Mouse (Mus musculus): ENCODE measurements around the gene Dnase1l2. TPM values are rescaled to one million over a fixed set of nuclear protein-coding genes. Genes with fewer than 3 reads are reported as not detected.
"Not testable (repeated sequence)": the region's sequence is repeated elsewhere in the genome, so short reads cannot be mapped to it uniquely, and the experiment has no call there.

Gene Dnase1l2
- polyA plus RNA-seq, 1 experiment from 2014 or later = 1.1 TPM

DNA sequence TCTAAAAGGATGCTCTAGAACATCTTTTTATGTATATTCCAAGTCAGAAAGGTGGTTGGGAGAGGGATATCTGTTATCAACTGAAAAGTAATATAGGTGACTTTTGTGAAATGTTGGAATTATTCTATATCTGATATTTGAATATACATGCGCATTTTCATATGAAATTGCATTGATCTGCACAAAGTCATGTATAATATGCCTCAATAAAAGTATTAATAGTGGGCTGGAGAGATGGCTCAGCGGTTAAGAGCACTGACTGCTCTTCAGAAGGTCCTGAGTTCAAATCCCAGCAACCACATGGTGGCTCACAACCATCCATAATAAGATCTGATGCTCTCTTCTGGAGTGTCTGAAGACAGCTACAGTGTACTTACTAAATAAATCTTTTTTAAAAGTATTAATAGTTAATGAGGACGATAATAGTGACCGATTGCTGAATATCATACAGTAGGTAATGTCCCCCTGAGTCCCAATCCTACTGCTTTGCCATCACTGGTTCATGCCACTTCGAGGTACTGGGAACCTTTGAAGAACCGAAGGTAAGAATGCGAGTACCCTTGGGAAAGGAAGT, 26.5 kb upstream of the Dnase1l2 start:
- peak overlapping the region; percentile 86 for H3K4me3 ChIP-seq (ENCODE audit: low read depth, low read length)
- no peaks in the 10 kb centered on the region for H3K27me3 ChIP-seq (ENCODE audit: control insufficient read depth, insufficient read depth, low read length)
- WGBS = 16% methylated on average over 7 of the region's 7 CpGs

DNA sequence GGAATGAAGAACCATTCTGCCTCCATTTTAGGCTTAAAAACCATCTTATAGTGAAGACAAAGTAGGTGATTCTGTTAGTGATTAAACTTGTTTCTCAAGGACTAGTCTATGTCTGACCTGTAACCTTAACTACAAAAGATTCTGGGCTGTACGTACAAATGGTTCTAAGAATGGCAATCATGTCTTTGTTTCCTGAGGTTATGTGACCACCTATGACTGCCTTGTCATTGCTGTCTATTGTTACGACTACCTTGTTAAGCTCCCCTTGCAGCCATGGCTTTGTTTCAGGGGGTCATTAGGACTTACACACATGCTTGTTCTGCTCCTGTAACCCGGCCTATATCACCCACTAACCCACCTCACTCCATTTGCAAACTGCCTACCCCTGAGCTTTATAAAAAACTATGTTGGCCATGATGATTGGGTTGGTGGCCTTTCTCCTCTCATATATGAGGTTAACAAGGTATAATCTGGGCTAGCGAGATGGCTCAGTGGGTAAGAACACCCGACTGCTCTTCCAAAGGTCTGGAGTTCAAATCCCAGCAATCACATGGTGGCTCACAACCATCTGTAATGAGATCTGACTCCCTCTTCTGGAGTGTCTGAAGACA, 25.8 kb upstream of the Dnase1l2 start:
- Histone ChIP-seq H3K36me3 (replicated peaks; ENCODE audit: control insufficient read depth, insufficient read depth, low read depth, low read length) (no peaks in the 10 kb centered on the region; the same call in none of the 2 replicates), H3K4me3 (ENCODE audit: low read depth, low read length) (no peak overlapping the region), H3K4me2 (ENCODE audit: low read depth, low read length) (no peak overlapping the region), H3K9ac (replicated peaks; ENCODE audit: low read length) (no peak overlapping the region), H3K4me1 (ENCODE audit: control insufficient read depth, insufficient read depth, low read length) (no peaks in the 10 kb centered on the region; the same call in 1 of the 2 replicates), H3K27me3 (ENCODE audit: control insufficient read depth, insufficient read depth, low read length) (no peaks in the 10 kb centered on the region), H3K9me3 (replicated peaks; ENCODE audit: control insufficient read depth, low read length) (no peaks in the 10 kb centered on the region), H3K27ac (replicated peaks; ENCODE audit: low read depth, low read length) (no peak overlapping the region)
- 89% methylated on average over 5 of the region's 5 CpGs for WGBS
- no peak for DNase-seq (ENCODE audit: low spot score)
- no peak for ATAC-seq (replicated peaks; ENCODE audit: insufficient number of reproducible peaks, low FRiP score, low TSS enrichment, low read depth)

More for the DNA sequence above, 26.5 kb upstream of the Dnase1l2 start:
- ATAC-seq (replicated peaks; ENCODE audit: insufficient number of reproducible peaks, low FRiP score, low TSS enrichment, low read depth) (no peak), DNase-seq (ENCODE audit: low spot score) (no peak)
- Histone ChIP-seq H3K36me3 (replicated peaks; ENCODE audit: control insufficient read depth, insufficient read depth, low read depth, low read length) (no peaks in the 10 kb centered on the region; the same call in none of the 2 replicates), H3K9me3 (replicated peaks; ENCODE audit: control insufficient read depth, low read length) (no peaks in the 10 kb centered on the region), H3K4me2 (ENCODE audit: low read depth, low read length) (peak overlapping the region; percentile 97), H3K9ac (replicated peaks; ENCODE audit: low read length) (peak overlapping the region; percentile 47), H3K27ac (replicated peaks; ENCODE audit: low read depth, low read length) (peak overlapping the region; percentile 16), H3K4me1 (ENCODE audit: control insufficient read depth, insufficient read depth, low read length) (no peaks in the 10 kb centered on the region; the same call in 1 of the 2 replicates)

DNA sequence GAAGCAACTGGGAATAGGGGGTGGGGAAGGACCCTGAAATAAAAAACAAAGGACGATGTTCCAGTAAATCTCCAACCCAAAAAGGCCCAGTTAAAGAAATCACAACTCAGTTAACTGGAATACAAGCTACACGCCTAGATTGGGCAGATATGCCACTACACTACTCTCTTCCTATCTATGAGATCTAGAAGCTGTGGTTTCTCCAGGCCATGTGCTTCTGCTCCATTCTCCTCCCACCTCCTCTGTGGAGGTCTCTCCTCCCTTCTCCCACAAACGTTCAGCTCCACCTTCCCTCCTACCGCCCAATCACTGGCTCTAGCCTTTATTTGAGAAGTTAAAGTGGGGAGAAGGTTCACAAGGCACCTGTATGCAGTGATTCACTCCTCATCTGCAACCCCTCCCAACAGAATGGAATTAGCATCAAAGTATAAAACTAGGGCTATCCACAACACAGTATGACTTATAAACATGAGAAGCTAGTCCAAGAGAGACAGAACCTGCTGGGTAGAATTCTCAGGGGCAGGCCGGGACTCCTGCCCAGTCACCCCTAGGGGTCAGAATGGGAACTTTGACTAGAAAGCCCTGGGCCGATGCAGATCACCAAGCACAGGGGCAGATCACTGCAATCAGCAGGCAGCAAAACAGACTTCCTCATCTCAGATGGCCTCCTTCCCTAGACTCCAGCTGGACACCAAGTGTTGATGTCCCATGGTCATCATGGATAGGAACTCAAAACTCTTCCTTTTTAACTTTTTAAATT, 20.6 kb upstream of the Dnase1l2 start:
- no peak for ATAC-seq (replicated peaks; ENCODE audit: insufficient number of reproducible peaks, low FRiP score, low TSS enrichment, low read depth)
- 58% methylated on average over 6 of the region's 6 CpGs for WGBS
- no peaks in the 10 kb centered on the region for H3K27me3 ChIP-seq (ENCODE audit: control insufficient read depth, insufficient read depth, low read length)
- H3K4me3 ChIP-seq (ENCODE audit: low read depth, low read length) = no peak overlapping the region
- no peak for DNase-seq (ENCODE audit: low spot score)
- no peak overlapping the region for H3K4me2 ChIP-seq (ENCODE audit: low read depth, low read length)
- no peak overlapping the region for H3K9ac ChIP-seq (replicated peaks; ENCODE audit: low read length)
- no peaks in the 10 kb centered on the region for H3K4me1 ChIP-seq (ENCODE audit: control insufficient read depth, insufficient read depth, low read length)
- no peaks in the 10 kb centered on the region for H3K9me3 ChIP-seq (replicated peaks; ENCODE audit: control insufficient read depth, low read length)
- no peaks in the 10 kb centered on the region for H3K36me3 ChIP-seq (replicated peaks; ENCODE audit: control insufficient read depth, insufficient read depth, low read depth, low read length)
- H3K27ac ChIP-seq (replicated peaks; ENCODE audit: low read depth, low read length) = no peak overlapping the region

DNA sequence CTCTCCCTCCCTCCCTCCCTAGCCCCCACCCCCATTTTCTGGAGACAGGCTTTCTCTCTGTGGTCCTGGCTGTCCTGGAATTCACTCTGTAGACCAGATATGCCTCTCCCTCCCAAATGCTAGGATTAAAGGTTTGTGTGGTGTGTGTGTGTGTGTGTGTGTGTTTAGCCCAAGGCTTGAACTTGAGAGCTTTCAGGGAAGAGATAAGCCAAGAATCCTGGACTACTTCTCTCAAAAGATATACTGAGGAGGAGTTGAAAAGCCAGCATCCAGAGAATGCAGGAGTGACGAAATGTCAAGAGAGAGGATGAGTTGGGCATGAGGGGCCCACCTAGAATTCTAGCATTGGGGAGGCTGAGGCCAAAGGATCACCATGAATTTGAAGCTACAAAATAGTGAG, 20.0 kb upstream of the Dnase1l2 start:
- DNase-seq (ENCODE audit: low spot score) (no peak), ATAC-seq (replicated peaks; ENCODE audit: insufficient number of reproducible peaks, low FRiP score, low TSS enrichment, low read depth) (no peak)
- no peaks in the 10 kb centered on the region for H3K4me1 ChIP-seq (ENCODE audit: control insufficient read depth, insufficient read depth, low read length)
- no peak overlapping the region for H3K4me2 ChIP-seq (ENCODE audit: low read depth, low read length)
- 74% methylated on average over 1 of the region's 1 CpGs for WGBS
- H3K36me3 ChIP-seq (replicated peaks; ENCODE audit: control insufficient read depth, insufficient read depth, low read depth, low read length) = no peaks in the 10 kb centered on the region
- H3K9me3 ChIP-seq (replicated peaks; ENCODE audit: control insufficient read depth, low read length) = no peaks in the 10 kb centered on the region
- H3K27ac ChIP-seq (replicated peaks; ENCODE audit: low read depth, low read length) = no peak overlapping the region
- no peaks in the 10 kb centered on the region for H3K27me3 ChIP-seq (ENCODE audit: control insufficient read depth, insufficient read depth, low read length)
- no peak overlapping the region for H3K9ac ChIP-seq (replicated peaks; ENCODE audit: low read length)
- no peak overlapping the region for H3K4me3 ChIP-seq (ENCODE audit: low read depth, low read length)

DNA sequence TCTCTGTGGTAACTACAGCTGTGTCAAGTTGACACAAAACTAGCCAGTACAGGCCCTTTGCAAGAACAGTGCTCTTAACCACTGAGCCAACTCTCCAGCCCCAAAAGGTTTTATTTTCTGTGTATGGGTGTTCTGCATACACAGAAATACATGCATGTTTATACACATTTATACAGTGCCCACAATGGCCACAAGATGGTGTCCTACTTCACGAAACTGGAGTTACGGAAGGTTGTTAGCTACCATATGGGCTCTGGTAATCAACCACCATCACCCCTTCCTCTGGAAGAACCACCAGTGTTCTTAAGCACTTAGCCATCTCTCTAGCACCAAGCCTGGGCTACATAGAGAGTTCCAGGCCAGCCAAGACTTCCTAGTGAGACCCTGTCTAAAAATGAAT, 18.7 kb upstream of the Dnase1l2 start:
- H3K9me3 ChIP-seq (replicated peaks; ENCODE audit: control insufficient read depth, low read length) = no peaks in the 10 kb centered on the region
- no peaks in the 10 kb centered on the region for H3K27me3 ChIP-seq (ENCODE audit: control insufficient read depth, insufficient read depth, low read length)
- DNase-seq (ENCODE audit: low spot score) (peak; percentile 46), ATAC-seq (replicated peaks; ENCODE audit: insufficient number of reproducible peaks, low FRiP score, low TSS enrichment, low read depth) (no peak)
- WGBS = 70% methylated on average over 2 of the region's 2 CpGs
- no peaks in the 10 kb centered on the region for H3K4me1 ChIP-seq (ENCODE audit: control insufficient read depth, insufficient read depth, low read length)
- no peak overlapping the region for H3K4me2 ChIP-seq (ENCODE audit: low read depth, low read length)
- H3K9ac ChIP-seq (replicated peaks; ENCODE audit: low read length) = no peak overlapping the region
- no peaks in the 10 kb centered on the region for H3K36me3 ChIP-seq (replicated peaks; ENCODE audit: control insufficient read depth, insufficient read depth, low read depth, low read length)
- no peak overlapping the region for H3K27ac ChIP-seq (replicated peaks; ENCODE audit: low read depth, low read length)
- H3K4me3 ChIP-seq (ENCODE audit: low read depth, low read length) = no peak overlapping the region

DNA sequence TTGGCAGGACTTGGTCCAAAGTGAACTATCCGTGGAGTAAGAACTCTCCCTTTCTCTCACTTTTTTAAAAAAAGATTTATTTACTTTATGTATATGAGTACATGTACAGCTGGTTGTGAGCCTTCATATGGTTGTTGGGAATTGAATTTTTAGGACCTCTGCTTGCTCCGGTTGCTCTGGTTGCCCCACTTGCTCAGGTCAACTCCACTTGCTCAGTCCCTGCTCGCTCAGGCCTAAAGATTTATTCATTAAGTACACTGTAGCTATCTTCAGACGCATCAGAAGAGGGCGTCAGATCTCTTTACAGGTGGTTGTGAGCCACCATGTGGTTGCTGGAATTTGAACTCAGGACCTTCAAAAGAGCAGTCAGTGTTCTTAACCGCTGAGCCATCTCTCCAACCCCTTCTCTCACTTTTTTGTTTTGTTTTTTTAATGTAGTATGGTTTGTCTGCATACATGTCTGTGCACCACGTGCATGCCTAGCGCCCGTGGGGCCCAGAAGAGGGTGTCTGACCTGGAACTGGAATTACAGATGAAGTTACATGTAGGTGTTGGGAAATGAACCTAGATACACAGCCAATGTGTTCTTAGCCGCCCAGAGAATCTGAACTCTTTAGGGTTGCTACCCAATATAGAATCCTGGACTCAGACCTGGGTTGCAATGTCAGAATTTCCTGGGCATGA, 12.8 kb upstream of the Dnase1l2 start:
- H3K4me2 ChIP-seq (ENCODE audit: low read depth, low read length); H3K9ac ChIP-seq (replicated peaks; ENCODE audit: low read length); H3K36me3 ChIP-seq (replicated peaks; ENCODE audit: control insufficient read depth, insufficient read depth, low read depth, low read length); H3K9me3 ChIP-seq (replicated peaks; ENCODE audit: control insufficient read depth, low read length); H3K27me3 ChIP-seq (ENCODE audit: control insufficient read depth, insufficient read depth, low read length); H3K27ac ChIP-seq (replicated peaks; ENCODE audit: low read depth, low read length); H3K4me1 ChIP-seq (ENCODE audit: control insufficient read depth, insufficient read depth, low read length); DNase-seq (ENCODE audit: low spot score); ATAC-seq (replicated peaks; ENCODE audit: insufficient number of reproducible peaks, low FRiP score, low TSS enrichment, low read depth): not testable (repeated sequence)
- 54% methylated on average over 10 of the region's 10 CpGs for WGBS
- peak overlapping the region; percentile 84; the same call in 1 of the 2 replicates for H3K4me3 ChIP-seq (ENCODE audit: low read depth, low read length)

DNA sequence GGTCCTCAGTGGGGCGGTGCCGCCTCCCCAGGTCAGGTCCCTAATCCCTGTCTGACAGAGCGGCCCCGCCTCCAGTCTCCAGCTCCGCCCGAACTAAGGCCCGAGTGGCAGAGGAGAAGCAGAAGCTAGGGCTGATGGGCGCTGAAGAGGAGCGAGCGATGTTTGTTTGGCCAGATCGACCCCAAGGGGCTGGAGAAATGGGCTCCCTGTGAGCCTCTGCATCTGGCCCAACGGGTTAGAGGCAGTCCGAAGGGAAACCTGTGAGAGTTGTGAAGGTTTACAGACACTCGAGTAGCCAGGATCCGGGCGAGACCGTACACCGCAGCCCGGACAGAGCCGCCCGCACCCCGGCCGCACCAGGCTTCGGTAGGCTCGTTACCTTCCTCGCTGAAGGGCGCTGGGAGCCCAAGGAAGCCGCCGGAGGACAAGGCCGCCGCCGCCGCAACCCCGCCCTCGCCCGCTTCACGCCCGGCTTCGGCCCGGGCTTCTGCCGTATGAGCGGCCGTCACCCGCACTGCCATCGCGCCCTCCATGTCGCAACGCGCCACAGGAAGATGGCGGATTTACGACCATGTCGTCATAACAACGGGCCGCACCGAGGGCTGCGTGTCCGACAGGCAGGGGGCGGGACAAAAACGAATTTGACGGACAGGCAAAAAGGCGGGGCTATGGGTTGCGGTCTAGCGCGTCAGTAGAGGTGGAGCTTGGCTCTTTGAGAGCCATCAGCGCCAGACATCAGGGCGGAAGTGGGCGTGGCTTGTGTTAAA, 12.0 kb upstream of the Dnase1l2 start:
- H3K27ac ChIP-seq (replicated peaks; ENCODE audit: low read depth, low read length) = peak overlapping the region; percentile 87
- peak; percentile 88 for ATAC-seq (replicated peaks; ENCODE audit: insufficient number of reproducible peaks, low FRiP score, low TSS enrichment, low read depth)
- peak overlapping the region; percentile 84 for H3K4me3 ChIP-seq (ENCODE audit: low read depth, low read length)
- H3K9ac ChIP-seq (replicated peaks; ENCODE audit: low read length) = peak overlapping the region; percentile 84
- H3K9me3 ChIP-seq (replicated peaks; ENCODE audit: control insufficient read depth, low read length) = no peaks in the 10 kb centered on the region
- H3K27me3 ChIP-seq (ENCODE audit: control insufficient read depth, insufficient read depth, low read length) = no peaks in the 10 kb centered on the region
- peak overlapping the region; percentile 65 for H3K4me2 ChIP-seq (ENCODE audit: low read depth, low read length)
- no peaks in the 10 kb centered on the region for H3K36me3 ChIP-seq (replicated peaks; ENCODE audit: control insufficient read depth, insufficient read depth, low read depth, low read length)
- DNase-seq (ENCODE audit: low spot score) = peak; percentile 100
- no peaks in the 10 kb centered on the region for H3K4me1 ChIP-seq (ENCODE audit: control insufficient read depth, insufficient read depth, low read length)
- under 1% methylated on average over 67 of the region's 67 CpGs for WGBS
